Mouse (Mus musculus) heart, postnatal 0 days (tissue): Measurements from ENCODE around the gene Gm37240. TPM values are rescaled to one million over a fixed set of nuclear protein-coding genes. Genes with fewer than 3 reads are reported as not detected.

Source experiments
- ATAC-seq: fragments of 200-750 bp; cut with Nextera tagmentation; 2 replicates; pipeline ENCODE4 v1.8.0; 2017; ENCODE audit warnings: low read depth, moderate number of reproducible peaks, moderate library complexity; ENCODE audit not compliant: insufficient read depth
- DNase-seq: peaks from one replicate; pipeline ENCODE4 v3.0.0-alpha.2; 2016; ENCODE audit warnings: low spot score
- H3K27ac ChIP-seq: fragments of 300-500 bp; sonication (generic); 2 replicates; pipeline ENCODE4 v1.5.1; 2014; ENCODE audit warnings: low read depth, mild to moderate bottlenecking
- H3K27me3 ChIP-seq: fragments of 300-500 bp; sonication (generic); 2 replicates; pipeline ENCODE4 v1.6.1; 2014; ENCODE audit warnings: low read length, mixed read lengths; ENCODE audit not compliant: control insufficient read depth, insufficient read depth
- H3K36me3 ChIP-seq: fragments of 300-500 bp; sonication (generic); replicated peaks from 2 replicates; pipeline ENCODE4 v1.6.1; 2014; ENCODE audit warnings: low read length, mixed read lengths; ENCODE audit not compliant: control insufficient read depth, insufficient read depth
- H3K4me1 ChIP-seq: fragments of 300-500 bp; sonication (generic); 2 replicates; pipeline ENCODE4 v1.6.1; 2014; ENCODE audit warnings: antibody characterized with exemption; ENCODE audit not compliant: control insufficient read depth, insufficient read depth
- H3K4me2 ChIP-seq: fragments of 300-500 bp; sonication (generic); 2 replicates; pipeline ENCODE4 v1.6.1; 2014; ENCODE audit warnings: low read depth, mild to moderate bottlenecking, low read length, moderate library complexity
- H3K4me3 ChIP-seq: fragments of 300-500 bp; sonication (generic); 2 replicates; pipeline ENCODE4 v1.5.1; 2014; ENCODE audit warnings: low read depth, low read length
- H3K9ac ChIP-seq: fragments of 300-500 bp; sonication (generic); replicated peaks from 2 replicates; pipeline ENCODE4 v1.6.1; 2014; ENCODE audit warnings: low read depth, low read length, mixed read lengths
- H3K9me3 ChIP-seq: fragments of 300-500 bp; sonication (generic); replicated peaks from 2 replicates; pipeline ENCODE4 v1.6.1; 2016; ENCODE audit warnings: low read length; ENCODE audit not compliant: control insufficient read depth
- CTCF ChIP-seq: IDR thresholded peaks from 2 replicates; pipeline ENCODE4 v1.5.1; 2016; ENCODE audit warnings: antibody characterized with exemption, control low read depth, low read depth
- EP300 ChIP-seq: IDR thresholded peaks from 2 replicates; pipeline ENCODE4 v1.6.1; 2016; ENCODE audit warnings: antibody characterized with exemption, low read depth
- WGBS: fragments of 180-500 bp; shearing (Covaris S2); extraction: QIAGEN DNeasy Blood & Tissue Kit; methylation state at CpG from one replicate; pipeline ENCODE4 v1.1.7; 2014; 5-methylcytosine and 5-hydroxymethylcytosine counted together
- polyA plus RNA-seq: library from polyadenylated mRNA; unstranded; fragments of >200 nt; fragmentation: Nextera tagmentation; extraction: Ambion mirVana; gene quantifications from 2 replicates; pipeline ENCODE4 v1.2.1, GENCODE M21; 2015
- total RNA-seq: library from RNA; depleted of rRNA; stranded (reverse); fragments of >200 nt; gene quantifications from 2 replicates; pipeline ENCODE4 v1.2.3, GENCODE M21; 2014; ENCODE audit warnings: low replicate concordance

Gm37240 gene
- total and polyA plus RNA-seq, 2 experiments from 2014 or later = 21.7 to 72.1 TPM

GRCm38 (mm10) chr3:85482636-85483035 is 404.7 kb downstream of the Gm37240 start:
- Histone ChIP-seq H3K27ac (no peak overlapping the region), H3K36me3 (no peaks in the 10 kb centered on the region), H3K4me3 (no peak overlapping the region), H3K4me1 (no peaks in the 10 kb centered on the region), H3K9ac (no peak overlapping the region), H3K9me3 (0 out of 2 replicates have a peak, but pooled peaks cover 7% of the 10 kb centered on the region), H3K4me2 (no peak overlapping the region), H3K27me3 (no peaks in the 10 kb centered on the region)
- ATAC-seq = peak; percentile 69
- 51% methylated on average over 5 of the region's 5 CpGs for WGBS
- TF ChIP-seq CTCF = no peak
- TF ChIP-seq EP300 = no peak
- no peak for DNase-seq

GRCm38 (mm10) chr3:85480638-85481037 is 406.7 kb downstream of the Gm37240 start:
- TF ChIP-seq EP300 = no peak
- no peak overlapping the region for H3K27ac ChIP-seq
- WGBS = 89% methylated on average over 1 of the region's 1 CpGs

GRCm38 (mm10) chr3:85478731-85479130 is 408.6 kb downstream of the Gm37240 start:
- no peaks in the 10 kb centered on the region for H3K4me1 ChIP-seq
- H3K27me3 ChIP-seq = no peaks in the 10 kb centered on the region
- ATAC-seq (no peak), DNase-seq (no peak)
- WGBS = 85% methylated on average over 8 of the region's 8 CpGs
- H3K27ac ChIP-seq = no peak overlapping the region
- H3K4me2 ChIP-seq = no peak overlapping the region
- no peaks in the 10 kb centered on the region for H3K36me3 ChIP-seq
- no peak overlapping the region for H3K9ac ChIP-seq
- no peak overlapping the region for H3K4me3 ChIP-seq
- no peak for TF ChIP-seq CTCF
- TF ChIP-seq EP300 = no peak
- H3K9me3 ChIP-seq = 0 out of 2 replicates have a peak, but pooled peaks cover 7% of the 10 kb centered on the region

More at GRCm38 (mm10) chr3:85480638-85481037, 406.7 kb downstream of the Gm37240 start:
- no peaks in the 10 kb centered on the region for H3K27me3 ChIP-seq
- H3K9me3 ChIP-seq = 0 out of 2 replicates have a peak, but pooled peaks cover 7% of the 10 kb centered on the region
- no peak overlapping the region for H3K9ac ChIP-seq
- DNase-seq = no peak
- no peak overlapping the region for H3K4me2 ChIP-seq
- ATAC-seq = no peak
- H3K4me1 ChIP-seq = no peaks in the 10 kb centered on the region
- no peaks in the 10 kb centered on the region for H3K36me3 ChIP-seq
- H3K4me3 ChIP-seq = no peak overlapping the region

DNA sequence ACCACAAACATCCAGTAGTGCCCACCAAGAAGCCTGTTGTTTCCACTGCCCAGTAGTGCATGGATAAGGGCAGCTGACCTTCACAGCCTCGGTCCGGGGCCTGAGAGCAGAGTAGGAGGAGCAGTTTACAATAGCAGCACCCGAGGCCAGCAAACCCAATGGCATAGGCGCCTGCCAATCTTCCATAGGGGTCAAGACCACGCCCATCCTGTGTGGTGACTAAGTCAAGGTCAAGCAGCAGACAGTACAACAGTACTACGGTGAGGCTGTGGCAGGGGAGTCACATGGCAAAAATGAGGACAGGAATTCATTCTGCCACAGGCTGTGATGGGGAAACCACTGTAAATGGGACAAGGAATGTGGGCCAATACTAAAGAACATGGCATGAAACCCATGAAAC is 417.6 kb downstream of the Gm37240 start:
- TF ChIP-seq CTCF = no peak
- no peak for TF ChIP-seq EP300
- 0 out of 2 replicates have a peak, but pooled peaks have one; percentile 27 for ATAC-seq
- Histone ChIP-seq H3K9me3 (no peaks in the 10 kb centered on the region), H3K9ac (no peak overlapping the region), H3K4me2 (no peak overlapping the region), H3K4me1 (peaks cover 7% of the 10 kb centered on the region; the same call in 1 of the 2 replicates), H3K27me3 (no peaks in the 10 kb centered on the region), H3K27ac (no peak overlapping the region), H3K4me3 (no peak overlapping the region), H3K36me3 (no peaks in the 10 kb centered on the region)
- DNase-seq = no peak
- WGBS = 60% methylated on average over 6 of the region's 6 CpGs

DNA sequence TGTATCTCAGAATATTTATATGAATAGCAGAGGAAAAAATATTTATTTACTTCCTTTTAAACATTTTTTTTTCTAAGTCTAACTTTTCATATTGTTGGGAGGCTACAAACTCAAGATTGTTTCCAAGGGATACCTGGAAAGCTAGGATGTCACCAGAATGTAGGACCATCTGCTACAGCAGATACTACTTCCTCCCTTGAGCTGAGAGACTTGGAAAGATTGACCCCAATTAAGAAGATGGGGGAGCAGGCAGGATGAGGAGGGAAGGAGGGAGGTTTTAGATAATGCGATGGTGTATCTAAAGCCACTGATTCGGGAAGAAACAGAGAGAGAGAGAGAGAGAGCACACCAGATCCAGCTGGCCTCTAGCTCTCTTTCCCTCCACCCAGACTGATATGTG is 418.3 kb downstream of the Gm37240 start:
- H3K9ac ChIP-seq = no peak overlapping the region
- no peaks in the 10 kb centered on the region for H3K27me3 ChIP-seq
- WGBS = 54% methylated on average over 2 of the region's 2 CpGs
- peaks cover 7% of the 10 kb centered on the region; the same call in 1 of the 2 replicates for H3K4me1 ChIP-seq
- TF ChIP-seq CTCF (no peak), EP300 (no peak)
- ATAC-seq (no peak), DNase-seq (no peak)
- H3K27ac ChIP-seq = no peak overlapping the region
- H3K4me2 ChIP-seq = no peak overlapping the region
- H3K36me3 ChIP-seq = no peaks in the 10 kb centered on the region
- H3K4me3 ChIP-seq = no peak overlapping the region
- no peaks in the 10 kb centered on the region for H3K9me3 ChIP-seq
